Mouse (Mus musculus) megakaryocyte progenitor cell, adult 5-6 weeks (primary cell): ENCODE measurements around the gene Fastkd5. TPM values are rescaled to one million over a fixed set of nuclear protein-coding genes. Genes with fewer than 3 reads are reported as not detected.
"Not testable (repeated sequence)": the region's sequence is repeated elsewhere in the genome, so short reads cannot be mapped to it uniquely, and the experiment has no call there.

Source experiments
- ATAC-seq: replicated peaks from 2 replicates; pipeline ENCODE4 v1.8.0; 2016; ENCODE audit warnings: mild to moderate bottlenecking, moderate TSS enrichment, inconsistent platforms; ENCODE audit not compliant: poor library complexity
- total RNA-seq, 2 experiments: library from RNA; stranded (forward) in 1 of 2; stranded (reverse) in 1 of 2; fragments of 157-497, 149-512 nt in 1 of 2; fragments of 200-1000 nt in 1 of 2; gene quantifications; 2 replicates each; pipeline versions ENCODE4 v1.2.3 to v1.2.4; 2015 to 2017

Fastkd5 gene
- 16.1 and 21.0 TPM in 2 replicates for total RNA-seq (2015)
- 20.3 and 22.8 TPM in 2 replicates for total RNA-seq (2017)

DNA sequence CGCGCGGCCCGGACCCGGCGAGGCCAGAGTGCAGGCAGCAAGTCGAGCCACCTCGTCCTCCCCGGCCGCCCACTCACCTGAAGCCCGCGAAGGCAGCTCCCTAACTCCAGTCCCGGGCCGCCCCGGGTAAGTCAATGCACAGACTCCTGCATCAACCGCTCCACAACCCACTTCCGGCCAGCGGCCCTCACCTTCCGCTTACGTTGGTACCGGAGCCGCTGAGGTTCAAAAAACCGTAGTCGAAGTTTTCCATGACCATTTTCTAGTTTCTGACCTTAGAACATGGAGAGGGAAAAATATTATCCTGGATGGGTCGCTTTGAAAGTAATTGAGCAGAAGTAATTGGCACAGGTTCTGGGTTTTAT is at the start of gene Fastkd5, which contains the start of gene Ubox5:
Gene Fastkd5 (minus strand): TSS at position 189 of the 365 bp plus-strand sequence.
Gene Ubox5 (minus strand): TSS at position 200 of the 365 bp plus-strand sequence.
- ATAC-seq: peak; percentile 83

DNA sequence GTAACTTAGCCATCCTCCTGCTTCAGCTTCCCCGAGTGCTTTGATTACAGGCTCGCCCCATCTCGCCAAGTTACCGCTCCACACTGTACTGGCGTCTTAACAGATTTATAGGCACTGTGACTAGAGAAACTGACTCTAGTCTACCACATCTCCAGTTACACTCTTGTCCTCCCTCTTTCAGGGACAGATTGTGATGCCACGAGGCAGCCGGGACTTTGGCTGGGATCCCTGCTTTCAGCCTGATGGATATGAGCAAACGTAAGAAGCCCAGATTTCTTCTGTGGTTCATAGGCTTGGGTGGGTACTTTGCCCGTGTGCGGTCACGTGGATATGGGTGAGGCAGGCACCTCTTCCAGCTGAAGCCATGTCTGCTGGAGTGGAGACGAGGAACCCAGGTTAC is 49.3 kb upstream of the Fastkd5 start:
- ATAC-seq: no peak

DNA sequence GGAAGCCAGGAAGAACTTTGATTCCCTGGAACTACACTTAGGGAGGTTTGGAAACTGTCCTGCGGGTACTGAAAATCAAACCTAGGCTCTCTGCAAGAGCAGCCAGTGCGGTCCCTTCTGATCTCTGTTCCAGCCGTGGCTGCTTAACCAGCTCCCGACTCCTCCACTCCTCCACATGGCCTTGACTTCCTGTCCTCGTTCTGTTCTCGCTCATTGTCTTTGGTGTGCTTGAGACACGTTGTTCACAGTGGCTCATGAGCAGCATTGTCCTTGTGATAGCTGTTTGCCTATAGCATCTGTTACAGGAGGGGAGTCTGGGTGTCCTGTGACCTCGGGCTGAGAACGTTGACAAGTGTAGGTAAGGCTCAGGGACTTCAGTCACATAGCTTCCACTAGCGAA is 47.4 kb upstream of the Fastkd5 start:
- ATAC-seq: no peak

DNA sequence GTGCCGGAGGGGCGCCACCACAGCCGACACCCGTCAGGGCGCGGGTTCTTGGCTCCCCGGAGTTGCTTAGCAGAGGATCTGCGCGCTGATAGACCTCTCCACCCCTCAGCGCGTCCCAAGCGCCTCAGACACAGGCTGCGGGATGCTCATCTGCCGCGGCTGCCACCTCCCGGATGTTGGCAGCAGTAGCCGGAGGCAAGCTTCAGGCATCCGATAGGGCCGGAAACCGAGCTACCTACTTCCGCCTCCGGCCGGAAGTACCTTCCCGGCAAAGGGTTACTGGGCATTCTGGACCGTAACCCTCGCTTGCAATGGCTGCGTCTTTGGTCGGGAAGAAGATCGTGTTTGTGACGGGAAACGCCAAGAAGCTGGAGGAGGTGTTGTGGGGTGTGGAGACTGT is 37.7 kb upstream of the Fastkd5 start, which contains the start of gene Itpa:
Gene Itpa (plus strand): TSS at position 52 of the 400 bp plus-strand sequence.
- peak; percentile 72 for ATAC-seq

DNA sequence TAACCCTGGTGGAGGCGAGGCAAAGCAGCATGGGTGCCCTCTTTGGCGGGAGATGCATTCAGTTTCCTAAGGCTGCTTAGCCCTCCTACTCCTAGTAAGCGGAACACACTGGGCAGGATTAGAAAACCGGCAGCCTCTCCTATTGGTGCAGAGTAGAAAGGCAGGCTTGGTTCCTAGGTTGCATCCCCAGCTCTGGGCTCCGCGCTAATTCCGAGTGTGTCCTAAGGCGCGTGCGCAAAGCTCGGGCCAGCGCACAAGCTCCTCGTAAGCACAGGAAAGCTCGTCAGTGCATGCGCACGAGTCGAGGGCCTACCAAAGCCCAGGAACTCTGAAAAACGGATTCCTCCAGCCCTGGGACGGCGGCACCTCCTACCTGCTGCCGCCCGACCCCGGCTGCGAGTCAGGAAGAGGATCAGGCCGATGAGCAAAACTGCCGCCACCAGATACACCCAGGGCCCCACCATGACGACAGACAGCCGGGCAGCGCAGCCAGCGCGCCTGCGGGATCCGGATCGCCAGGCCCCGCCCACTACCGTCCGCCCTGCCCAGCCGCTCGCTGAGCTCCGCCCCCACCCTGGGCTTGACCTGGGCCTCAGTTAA is 34.4 kb upstream of the Fastkd5 start, which contains the start of gene Ddrgk1:
Gene Ddrgk1 (minus strand): TSS at position 558 of the 600 bp plus-strand sequence.
- ATAC-seq: peak; percentile 76

DNA sequence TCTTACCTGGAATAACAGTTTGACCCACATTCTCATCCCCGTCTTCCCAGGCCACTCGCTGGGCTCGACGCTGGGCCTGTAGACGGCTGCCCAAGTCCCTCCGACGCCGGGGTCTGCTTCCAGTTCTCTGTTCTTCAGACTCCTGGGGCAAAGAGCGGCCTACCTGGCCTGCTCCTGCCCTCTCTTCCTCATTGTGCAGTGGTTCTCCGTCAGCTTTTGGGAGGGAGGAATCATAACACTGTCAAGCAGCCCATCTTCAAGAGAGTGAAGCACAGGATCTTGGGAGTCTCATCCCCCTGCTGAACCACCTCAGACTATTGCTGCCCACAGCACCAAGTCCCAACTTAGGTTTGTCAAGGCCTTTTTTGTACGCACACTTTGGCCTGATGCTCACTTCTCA is 33.5 kb upstream of the Fastkd5 start:
- ATAC-seq: no peak

DNA sequence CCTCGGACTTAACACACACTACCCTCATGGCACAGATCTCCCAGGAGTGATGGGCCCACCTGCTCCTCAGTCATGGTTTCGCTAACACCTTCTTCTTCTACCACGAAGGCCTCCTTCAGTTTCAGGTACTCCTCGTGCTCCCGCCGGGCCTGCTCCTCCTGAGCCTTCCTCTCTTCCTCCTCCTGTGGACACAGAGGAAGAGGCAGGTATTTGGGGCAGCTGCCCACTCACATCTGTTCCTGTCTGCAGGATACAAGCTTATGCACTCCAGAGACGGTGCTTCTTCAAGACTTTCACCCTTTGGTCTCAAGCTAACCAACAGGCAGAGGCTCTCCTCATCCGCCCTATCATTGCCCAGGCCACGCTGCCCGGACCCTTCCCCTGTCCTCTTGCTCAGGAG is 28.7 kb upstream of the Fastkd5 start:
- ATAC-seq: no peak

DNA sequence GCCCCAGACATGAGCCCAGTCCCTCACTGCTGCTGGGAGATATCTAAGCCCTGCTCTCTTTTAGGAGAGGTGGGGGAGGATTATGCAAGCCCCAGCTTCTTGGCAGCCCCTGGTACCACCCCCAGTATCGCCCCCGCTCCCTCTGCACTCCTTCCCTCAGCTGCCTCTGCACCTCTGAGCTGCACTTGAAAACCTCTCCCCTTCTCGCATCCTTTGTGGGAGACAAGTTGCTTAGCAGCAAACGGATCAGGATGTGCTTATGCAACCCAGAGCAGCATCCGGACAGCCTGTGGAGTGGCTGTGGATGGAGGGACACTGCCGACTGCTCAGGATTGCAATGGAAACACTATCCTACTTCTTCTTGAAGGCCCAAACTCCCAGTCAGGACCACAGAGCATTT is 27.7 kb upstream of the Fastkd5 start:
- no peak for ATAC-seq

DNA sequence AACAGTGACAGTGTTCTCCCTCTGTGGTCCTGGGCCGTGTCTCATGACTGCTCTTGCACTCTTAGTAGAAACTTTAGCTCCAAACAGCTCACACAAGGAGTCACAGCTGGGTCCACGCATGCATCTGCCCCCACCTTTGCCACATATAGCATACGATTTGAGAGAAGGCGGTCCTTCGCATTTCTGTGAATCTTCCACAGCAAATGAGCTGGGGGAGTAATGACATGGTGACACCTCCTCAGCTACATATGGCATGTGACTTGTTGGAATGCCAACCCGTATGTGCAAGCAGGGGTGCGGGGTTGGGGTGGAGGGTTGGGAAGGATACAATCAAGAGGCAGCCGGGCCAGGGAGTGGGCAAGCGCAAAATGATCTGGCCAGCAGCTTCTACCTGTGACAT is 26.7 kb upstream of the Fastkd5 start:
- ATAC-seq: no peak

DNA sequence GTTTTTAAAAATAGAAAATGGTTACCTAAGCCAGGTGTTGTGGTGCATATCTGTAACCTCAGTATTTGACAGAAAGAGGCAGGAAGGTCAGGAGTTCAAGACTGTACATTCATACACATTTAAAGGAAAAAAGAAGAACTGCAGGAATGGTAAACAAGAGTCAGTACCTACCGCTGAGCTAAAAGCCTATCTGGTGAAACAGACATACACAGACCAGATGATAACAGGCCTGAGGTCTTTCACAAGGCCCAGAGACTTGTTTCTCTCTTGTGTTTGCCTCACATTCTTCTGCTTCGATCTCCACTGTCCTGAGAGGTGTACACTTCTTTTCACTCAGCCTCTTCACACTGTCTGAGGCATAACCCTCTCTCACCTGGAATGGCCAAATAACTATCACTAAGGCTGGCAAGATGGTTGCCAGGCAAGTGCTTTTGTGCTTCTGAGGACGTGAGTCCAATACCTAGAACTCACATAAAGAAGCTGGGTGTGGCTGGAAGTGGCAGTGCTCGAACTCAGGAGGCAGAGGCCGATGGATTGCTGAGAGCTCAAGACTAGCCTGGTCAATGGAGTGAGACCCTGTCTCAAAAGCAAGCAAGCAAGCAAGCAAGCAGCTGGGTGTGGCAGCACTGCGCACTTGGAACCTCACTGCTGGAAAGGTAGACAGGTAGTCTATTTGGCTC is 26.0 kb upstream of the Fastkd5 start:
- ATAC-seq: peak; percentile 64

DNA sequence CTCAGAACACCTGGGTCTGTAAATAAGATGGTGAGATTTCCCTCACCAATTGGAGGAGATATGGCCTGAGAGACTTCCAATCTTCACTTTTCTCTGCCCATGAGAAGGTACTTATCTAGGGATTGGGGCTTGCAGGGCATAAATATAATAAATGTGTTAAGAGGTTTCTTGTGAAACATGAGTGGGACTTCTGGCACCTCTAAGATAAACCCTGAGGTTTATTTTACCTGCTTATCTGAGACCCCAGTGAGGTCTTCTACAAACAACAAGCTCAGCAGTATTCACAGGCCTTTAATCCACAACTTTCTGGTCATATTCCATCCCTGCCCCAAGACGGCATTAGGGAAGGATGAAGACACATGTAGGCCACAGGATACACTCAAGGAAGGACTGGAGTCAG is 23.9 kb upstream of the Fastkd5 start:
- peak; percentile 75 for ATAC-seq

DNA sequence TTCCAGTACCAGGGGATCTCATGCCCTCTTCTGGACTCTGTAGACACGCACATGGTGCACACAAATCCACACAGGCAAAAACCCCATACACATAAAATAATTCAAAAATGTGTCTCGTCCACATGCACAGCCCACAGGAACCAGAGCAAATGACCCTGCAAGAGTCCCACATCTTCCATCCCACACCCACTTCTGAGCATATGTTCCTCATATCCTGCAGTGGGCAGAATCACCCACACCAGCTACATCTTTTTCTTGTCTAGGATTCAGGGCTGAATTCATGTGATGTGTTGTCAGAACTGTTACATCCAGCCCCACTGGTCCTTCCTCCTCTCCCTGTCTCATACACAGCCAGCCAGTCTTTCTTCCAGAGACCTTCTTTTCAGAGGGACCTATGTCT is 23.5 kb upstream of the Fastkd5 start:
- no peak for ATAC-seq

DNA sequence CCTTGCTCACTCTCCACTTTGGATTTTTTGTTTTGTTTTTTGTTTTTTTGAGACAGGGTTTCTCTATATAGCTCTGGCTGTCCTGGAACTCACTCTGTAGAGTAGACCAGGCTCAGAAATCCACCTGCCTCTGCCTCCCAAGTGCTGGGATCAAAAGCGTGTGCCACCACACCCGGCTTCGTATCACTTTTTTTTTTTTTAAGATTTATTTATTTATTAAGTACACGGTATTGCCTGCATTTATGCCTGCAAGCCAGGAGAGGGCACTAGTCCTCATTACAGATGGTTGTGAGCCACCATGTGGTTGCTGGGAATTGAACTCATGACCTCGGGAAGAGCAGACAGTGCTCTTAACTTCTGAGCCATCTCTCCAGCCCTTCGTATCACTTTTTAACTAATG is 19.2 kb upstream of the Fastkd5 start:
- ATAC-seq: not testable (repeated sequence)

DNA sequence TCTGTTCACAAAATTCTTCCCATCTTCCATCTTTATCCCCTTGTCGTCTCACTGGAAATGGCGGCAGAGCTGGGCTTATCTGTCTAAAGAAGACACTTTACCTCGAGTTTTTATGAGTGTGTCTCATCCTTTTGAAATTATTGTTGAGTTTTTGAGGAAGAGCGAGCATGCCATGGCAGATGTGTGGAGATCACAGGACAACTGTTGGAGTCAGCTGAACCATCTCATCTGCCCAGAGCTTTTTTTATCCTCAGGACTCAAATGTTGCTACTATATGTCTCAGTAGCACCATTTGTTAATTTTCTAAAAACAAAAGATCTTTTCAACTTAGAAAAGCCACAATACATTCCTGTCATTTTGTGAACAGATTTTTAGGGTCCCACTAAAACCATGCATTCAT is 15.4 kb upstream of the Fastkd5 start:
- no peak for ATAC-seq

DNA sequence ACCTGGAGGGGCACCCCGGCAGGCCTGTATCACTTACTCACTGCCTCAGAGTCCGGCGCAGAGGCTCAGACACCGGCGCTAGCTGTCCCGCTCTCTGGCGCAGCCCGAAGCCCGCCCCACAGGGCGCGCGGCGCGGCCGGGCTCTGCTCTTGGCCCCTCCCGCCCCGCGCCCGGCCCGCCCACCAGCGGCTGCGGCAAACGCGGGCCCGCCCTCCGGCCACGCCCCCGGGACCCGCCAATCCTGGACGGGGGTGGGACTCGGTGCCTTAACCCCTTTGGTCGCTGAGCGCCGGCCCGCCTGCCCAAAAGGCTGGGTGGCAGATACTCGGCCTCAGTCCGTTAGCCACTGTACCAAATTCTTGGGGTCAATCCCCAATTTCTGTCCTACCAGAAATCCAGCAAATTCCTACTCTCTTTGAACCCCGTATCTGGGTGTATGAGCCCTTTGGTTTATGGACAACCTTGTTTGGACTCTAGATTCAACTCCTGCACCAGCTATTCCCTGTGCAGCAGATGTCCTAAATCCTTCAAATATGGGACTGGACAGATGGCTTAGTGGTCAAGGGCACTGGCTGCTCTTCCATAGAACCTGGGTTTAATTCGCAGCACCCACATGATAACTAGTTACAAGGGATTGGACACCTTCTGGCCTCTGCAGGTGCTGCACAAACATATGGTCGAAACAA is 13.0 kb upstream of the Fastkd5 start, which contains the start of gene Lzts3:
Gene Lzts3 (minus strand): TSS at position 120 of the 686 bp plus-strand sequence.
- peak; percentile 93 for ATAC-seq

DNA sequence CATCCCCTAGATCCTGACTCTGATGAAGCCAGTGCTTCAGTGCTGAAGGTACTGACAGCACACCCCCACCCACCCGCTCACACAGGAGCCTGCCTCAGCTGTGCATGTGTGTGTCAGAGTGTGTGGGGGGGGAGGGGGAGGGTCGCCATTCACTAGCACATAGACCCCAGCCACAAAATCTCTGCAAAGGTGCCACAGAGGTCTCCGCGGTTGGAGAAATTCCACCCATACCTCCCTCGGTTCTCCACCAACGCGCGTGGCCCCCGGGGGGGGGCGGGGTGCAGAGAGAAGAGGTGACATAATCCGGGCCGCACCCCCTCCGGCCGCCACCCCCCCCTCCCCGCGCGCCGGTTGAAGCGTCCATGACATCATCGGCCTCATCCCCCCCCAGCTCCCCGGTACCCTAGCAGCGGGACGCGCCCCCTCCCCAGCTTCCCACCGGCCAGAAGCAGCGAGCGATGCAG is 12.4 kb upstream of the Fastkd5 start:
- no peak; the same call in 1 of the 2 replicates for ATAC-seq

DNA sequence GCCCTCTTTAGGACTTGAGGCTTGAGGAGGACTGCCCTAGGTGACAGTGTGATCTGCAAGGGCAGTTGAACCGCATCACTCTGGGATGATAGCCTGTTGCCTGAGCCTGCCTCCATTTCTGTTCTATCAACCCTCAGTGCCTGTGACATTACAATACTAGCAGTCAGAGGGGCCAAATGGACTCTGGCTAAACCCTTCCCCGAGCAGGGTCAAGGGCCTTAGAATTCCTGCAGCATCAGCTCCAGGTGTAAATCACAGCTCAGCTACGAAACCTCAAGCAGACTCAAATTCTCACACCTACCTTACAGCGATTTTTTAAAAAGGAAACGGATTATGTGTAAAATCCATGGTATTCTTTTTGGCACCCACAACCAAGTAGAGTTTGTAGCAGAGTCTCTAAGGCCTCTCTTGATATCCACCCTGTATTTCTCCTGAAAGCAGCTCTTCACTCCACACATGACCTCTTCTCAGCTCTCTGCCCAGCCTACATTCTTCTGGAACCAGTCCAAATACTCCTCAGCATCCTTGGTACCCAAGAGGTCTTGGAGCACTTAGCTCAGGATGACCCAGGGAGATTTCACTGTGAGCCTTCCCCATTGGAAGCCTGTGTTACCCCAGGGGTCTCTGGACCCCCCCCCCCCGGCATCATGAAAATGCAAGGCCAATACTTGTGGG is 11.7 kb upstream of the Fastkd5 start:
- ATAC-seq: no peak

DNA sequence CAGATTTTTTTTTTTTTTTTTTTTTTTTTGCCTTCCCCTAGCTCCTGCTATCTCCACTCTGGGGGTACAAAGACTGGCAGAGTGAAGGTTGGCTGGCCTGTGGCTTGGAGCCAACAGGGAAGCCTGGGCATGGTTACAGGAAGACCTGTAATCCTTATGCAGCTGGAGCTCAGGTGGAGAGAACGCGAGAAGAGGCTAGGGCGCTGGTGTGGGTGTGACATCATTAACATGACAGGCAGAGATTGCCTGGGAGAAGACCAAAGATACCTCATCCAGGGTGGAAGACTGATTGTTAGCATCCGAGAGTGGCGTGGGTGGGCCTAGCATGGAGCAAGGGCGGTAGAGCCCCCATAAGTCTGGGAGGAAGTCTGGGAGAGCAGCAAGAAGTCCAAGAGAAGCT is 9.4 kb upstream of the Fastkd5 start:
- ATAC-seq: no peak

DNA sequence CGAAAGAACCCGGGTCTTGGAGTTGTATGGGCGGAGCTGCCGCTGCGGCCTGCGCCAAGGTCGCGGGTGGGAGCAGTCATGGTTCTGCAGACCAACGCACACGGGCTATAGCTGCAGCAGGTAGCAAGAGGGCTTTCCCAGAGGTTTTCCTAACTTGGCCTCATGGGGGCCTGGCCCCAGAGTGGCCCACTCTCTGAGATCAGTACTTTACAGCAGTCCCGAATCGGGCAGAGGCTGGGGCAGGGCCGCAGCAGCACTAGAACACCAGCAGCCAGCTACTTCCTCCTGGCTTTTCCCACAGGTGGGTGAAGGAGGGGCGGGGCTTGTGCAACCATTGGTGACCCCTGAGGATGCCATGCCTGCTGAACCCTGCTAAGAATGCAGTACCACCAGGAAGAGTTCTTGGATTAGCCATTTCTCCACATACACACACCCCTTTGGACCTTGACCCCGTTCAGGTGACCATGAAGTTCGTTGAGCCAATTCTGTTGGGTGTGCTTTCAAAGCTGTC is 8.3 kb upstream of the Fastkd5 start:
- ATAC-seq: no peak

DNA sequence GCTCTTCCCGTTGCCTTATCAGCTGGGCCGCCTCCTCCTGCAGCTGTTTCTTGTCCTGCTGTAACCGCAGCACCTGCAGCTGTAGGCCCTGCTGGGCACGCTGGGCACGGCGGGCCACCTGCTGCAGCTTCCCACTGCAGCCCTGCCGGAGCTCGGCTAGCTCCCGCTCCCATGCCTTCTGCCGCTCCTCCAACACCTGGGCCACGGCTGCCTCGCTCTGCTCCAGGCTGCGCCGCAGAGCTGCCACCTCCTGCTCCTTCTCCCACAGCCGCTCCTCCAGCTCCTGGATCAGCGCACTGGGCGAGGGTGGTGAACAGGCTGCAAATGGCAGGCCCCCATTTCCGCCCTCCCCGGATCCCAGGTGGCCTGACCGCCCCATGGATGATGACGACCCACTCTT is 6.0 kb upstream of the Fastkd5 start:
- peak; percentile 79 for ATAC-seq
